Mouse (Mus musculus) G1E (cell line): ENCODE results near the gene Drosha.

Source experiments
- CTCF ChIP-seq: IDR thresholded peaks from 2 replicates; pipeline ENCODE4 v1.5.1; 2012; ENCODE audit warnings: low read depth, low read length, inconsistent platforms, mixed read lengths
- GATA1 ChIP-seq: IDR thresholded peaks from 2 replicates; pipeline ENCODE4 v1.6.1; 2012; ENCODE audit warnings: borderline replicate concordance, low read length, inconsistent platforms, mixed read lengths
- GATA2 ChIP-seq: IDR thresholded peaks from 2 replicates; pipeline ENCODE4 v1.6.1; 2012; ENCODE audit warnings: low read depth, low read length, inconsistent platforms, borderline replicate concordance
- POLR2AphosphoS5 ChIP-seq: IDR thresholded peaks from 2 replicates; pipeline ENCODE4 v1.6.1; 2012; ENCODE audit warnings: low read depth, low read length, inconsistent platforms; ENCODE audit not compliant: insufficient replicate concordance
- TAL1 ChIP-seq: conservative IDR thresholded peaks from 2 replicates; pipeline ENCODE4 v1.6.1; 2012; ENCODE audit warnings: low read depth, low read length, inconsistent platforms, mixed read lengths

- TF ChIP-seq CTCF (no peak), GATA1 (no peak), POLR2AphosphoS5 (no peak), TAL1 (no peak), GATA2 (no peak)
These were observed 70.8 kb downstream of the Drosha start for GRCm38 (mm10) chr15:12895426-12895825.
